Mouse (Mus musculus): ENCODE data around the gene Heatr6.
A peak's percentile ranks its signal among the peaks of the same experiment; 100 is the strongest.

Heatr6 gene

GRCm38 (mm10) chr11:83740443-83740991 is 13.0 kb upstream of the Heatr6 start:
- TF ChIP-seq GATA4 (IDR thresholded peaks at IDR 0.05; ENCODE audit: insufficient replicate concordance, low read length): no peak

GRCm38 (mm10) chr11:83741841-83742240 is 11.7 kb upstream of the Heatr6 start:
- peak; percentile 88; the same call in 1 of the 2 replicates for TF ChIP-seq GATA4 (IDR thresholded peaks at IDR 0.05; ENCODE audit: insufficient replicate concordance, low read length)

- no peak for TF ChIP-seq GATA4 (IDR thresholded peaks at IDR 0.05; ENCODE audit: insufficient replicate concordance, low read length)
Observed at GRCm38 (mm10) chr11:83742731-83743355, 10.7 kb upstream of the Heatr6 start.

GRCm38 (mm10) chr11:83743525-83743924 is 10.0 kb upstream of the Heatr6 start:
- TF ChIP-seq GATA4 (IDR thresholded peaks at IDR 0.05; ENCODE audit: insufficient replicate concordance, low read length): no peak

- no peak for TF ChIP-seq GATA4 (IDR thresholded peaks at IDR 0.05; ENCODE audit: insufficient replicate concordance, low read length)
Observed at GRCm38 (mm10) chr11:83746152-83746551, 7.3 kb upstream of the Heatr6 start.

GRCm38 (mm10) chr11:83746681-83747080 is 6.8 kb upstream of the Heatr6 start, which contains the start of gene Wfdc21:
Gene Wfdc21 (plus strand): TSS chr11:83746940.
- TF ChIP-seq GATA4 (IDR thresholded peaks at IDR 0.05; ENCODE audit: insufficient replicate concordance, low read length): no peak

DNA sequence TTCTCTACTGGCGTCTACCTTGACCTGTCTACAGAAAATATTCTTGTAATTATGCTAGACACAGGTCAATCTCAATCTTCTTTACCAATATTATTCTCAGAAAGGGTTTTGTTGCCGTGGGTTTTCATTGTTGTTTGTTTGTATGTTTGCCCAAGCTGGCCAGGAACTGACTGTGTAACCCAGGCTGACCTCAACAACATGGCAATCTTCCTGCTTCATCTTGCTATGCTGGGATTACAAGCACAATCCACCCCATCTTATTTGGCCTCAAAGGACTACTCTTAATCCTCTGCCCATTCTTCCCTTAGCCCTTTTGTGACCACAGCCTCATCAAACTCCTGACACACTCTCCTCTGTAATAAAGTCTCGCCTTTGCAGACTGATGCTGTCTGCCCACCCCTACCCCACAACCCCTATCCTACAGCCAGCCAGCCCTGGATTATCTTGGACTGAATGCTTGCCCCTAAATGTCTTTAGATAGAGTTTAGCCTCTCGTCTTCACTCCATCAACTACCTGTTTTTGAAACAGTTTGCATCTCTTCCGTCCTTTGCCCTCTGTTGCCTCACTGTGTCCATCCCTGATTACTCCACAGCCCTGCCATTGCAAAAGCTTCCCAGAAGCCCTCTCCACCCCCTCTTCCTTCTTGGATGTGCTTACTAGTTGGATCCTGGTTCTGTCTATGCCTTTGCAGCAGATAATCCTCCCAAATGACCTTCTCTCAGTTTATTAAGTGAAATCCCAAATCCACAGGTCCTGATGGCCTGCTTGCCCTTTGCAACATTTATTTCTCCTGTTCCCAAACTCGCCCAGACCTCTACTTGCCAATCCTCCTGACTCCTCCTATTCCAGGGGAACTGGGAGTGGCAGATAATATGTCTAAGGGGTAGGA is 5.9 kb upstream of the Heatr6 start:
- no peak for TF ChIP-seq GATA4 (IDR thresholded peaks at IDR 0.05; ENCODE audit: insufficient replicate concordance, low read length)

- no peak for TF ChIP-seq GATA4 (IDR thresholded peaks at IDR 0.05; ENCODE audit: insufficient replicate concordance, low read length)
Observed at GRCm38 (mm10) chr11:83754227-83754626, 731 bp downstream of the Heatr6 start.

- TF ChIP-seq GATA4 (IDR thresholded peaks at IDR 0.05; ENCODE audit: insufficient replicate concordance, low read length): no peak
Observed at GRCm38 (mm10) chr11:83767306-83767705, 13.8 kb downstream of the Heatr6 start.

DNA sequence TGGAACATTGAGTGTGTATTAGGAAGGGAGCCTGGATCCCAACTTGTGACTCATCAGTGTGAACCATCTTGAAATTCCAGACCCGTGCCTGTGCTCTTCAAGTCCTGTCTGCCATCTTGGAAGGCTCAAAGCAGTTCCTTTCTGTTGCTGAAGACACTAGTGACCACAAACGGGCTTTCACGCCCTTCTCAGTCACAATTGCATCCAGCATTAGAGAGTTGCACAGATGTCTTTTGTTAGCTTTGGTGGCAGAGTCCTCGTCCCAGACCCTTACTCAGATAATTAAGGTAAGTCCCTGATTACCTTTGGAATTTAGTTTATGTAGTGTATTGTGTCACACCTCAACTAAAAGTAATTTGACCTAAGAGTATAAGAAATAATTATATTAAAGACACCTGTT is 15.5 kb downstream of the Heatr6 start:
- TF ChIP-seq GATA4 (IDR thresholded peaks at IDR 0.05; ENCODE audit: insufficient replicate concordance, low read length): no peak

DNA sequence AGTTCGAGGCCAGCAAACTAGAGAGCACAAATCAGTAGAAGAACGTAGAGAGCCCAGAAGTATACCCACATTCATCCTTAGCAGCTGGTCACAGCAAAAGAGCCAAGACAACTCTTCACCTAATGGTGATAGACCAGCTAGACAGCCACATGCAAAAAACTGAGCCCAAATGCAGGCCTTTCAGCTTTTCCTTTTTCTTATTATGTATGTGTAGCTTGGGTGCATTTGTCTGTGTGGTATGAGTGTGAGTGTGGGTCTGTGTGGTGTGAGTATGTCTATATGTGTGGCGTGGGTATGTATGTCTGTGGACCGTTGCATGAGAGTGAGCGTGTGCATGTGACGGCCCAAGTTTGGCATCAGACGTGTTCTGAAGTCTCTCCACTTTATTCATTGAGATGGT is 17.5 kb downstream of the Heatr6 start:
- TF ChIP-seq GATA4 (IDR thresholded peaks at IDR 0.05; ENCODE audit: insufficient replicate concordance, low read length): no peak

DNA sequence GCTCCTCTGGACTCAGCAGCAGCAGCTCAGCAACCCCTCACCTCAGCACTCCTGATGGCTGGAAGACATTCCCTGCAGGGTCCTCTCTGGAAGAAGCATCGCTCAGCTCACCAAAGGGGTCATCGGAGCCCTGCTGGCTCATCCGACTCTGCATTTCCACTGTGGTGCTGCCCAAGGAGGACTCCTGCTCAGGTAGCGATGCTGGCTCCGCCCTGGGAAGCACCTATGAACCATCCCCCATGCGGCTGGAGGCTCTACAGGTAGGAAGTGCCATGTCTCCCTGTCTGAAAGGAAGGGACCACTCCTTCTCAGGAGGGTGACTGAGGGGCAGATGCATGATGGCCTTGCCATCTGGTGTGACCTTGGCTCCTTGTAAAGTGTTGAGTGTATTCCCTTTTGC is 18.8 kb downstream of the Heatr6 start:
- no peak for TF ChIP-seq GATA4 (IDR thresholded peaks at IDR 0.05; ENCODE audit: insufficient replicate concordance, low read length)

DNA sequence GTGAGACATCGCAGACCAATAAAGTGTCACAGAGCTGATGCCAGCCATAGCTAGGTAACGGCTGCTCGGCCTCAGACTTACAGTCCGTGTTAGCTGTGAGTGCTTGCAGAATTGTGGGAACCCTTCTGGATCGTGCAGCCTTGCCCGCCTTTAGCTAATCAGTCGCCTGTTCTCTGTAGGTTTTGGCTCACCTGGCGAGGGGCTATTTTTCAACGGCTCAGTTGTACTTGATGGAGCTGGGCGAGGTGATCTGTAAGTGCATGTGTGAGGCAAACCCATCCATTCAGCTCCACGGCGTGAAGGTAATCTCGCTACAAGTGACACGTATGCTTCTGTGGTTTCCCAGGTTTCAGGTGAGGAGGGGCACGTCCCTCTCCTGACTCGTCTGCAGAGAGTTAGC is 20.2 kb downstream of the Heatr6 start:
- no peak for TF ChIP-seq GATA4 (IDR thresholded peaks at IDR 0.05; ENCODE audit: insufficient replicate concordance, low read length)

- TF ChIP-seq GATA4 (IDR thresholded peaks at IDR 0.05; ENCODE audit: insufficient replicate concordance, low read length): no peak
Observed at GRCm38 (mm10) chr11:83774324-83774723, 20.8 kb downstream of the Heatr6 start.

DNA sequence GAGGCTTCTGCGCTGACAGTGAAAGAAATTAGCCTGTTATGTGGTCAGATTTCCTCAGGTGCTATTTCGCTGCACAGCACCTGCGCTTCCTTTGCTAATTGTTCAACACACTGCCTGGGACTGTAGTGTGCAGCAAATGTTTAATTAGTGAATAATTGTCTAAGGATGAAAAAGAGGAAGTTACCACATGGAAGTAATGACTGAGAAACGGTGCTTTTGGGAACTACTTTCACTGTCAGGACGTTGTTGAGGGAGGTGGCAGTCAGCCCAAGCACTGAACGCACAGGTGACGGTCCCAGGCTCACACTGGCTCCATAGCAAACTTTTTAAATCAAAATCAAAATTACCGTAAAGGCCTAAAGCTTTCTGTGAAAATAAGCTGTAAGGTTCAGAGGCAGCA is 23.3 kb downstream of the Heatr6 start:
- TF ChIP-seq GATA4 (IDR thresholded peaks at IDR 0.05; ENCODE audit: insufficient replicate concordance, low read length): no peak
